In the genomic region with DNA sequence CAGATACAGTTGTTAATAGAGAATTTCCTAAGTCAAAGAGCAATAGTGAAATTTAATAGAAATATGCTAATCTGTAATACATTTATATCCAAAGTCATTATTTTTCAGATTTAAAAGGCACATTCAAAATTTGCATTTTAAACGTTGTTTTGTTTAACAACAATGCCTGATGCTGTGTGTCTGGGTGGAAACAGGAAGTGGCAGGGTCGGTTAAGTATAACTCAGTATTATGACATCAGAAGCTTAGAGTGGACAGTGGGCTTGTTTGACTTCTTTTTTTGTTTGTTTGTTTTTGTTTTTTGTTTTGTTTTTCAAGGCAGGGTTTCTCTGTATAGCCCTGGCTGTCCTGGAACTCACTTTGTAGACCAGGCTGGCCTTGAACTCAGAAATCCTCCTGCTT, we compare ENCODE assay signal across 22 mouse cellular contexts.
A peak's percentile ranks its signal among the peaks of the same experiment; 100 is the strongest.
DNase-seq lines count a peak whose midpoint lies in the region; ATAC-seq lines count a peak whose summit lies in the region.
"Had no signal": no experiment of that assay in that cellular context is flagged by ENCODE, and none has a peak within 500 bp of the region (broad histone marks: within the 10 kb centered on the region; RNA-seq: fewer than 3 reads in every experiment).

No protein-coding gene starts in this region.

- H3K27me3 ChIP-seq in splenic B cell, adult 2 months (ENCODE audit: control insufficient read depth, insufficient read depth, low read length, poor library complexity, severe bottlenecking) = no peaks in the 10 kb centered on the region
- H3K27me3 ChIP-seq: forebrain, embryonic 13.5 days; hindbrain, embryonic 12.5 days had no signal

- H3K36me3 ChIP-seq in splenic B cell, adult 2 months (ENCODE audit: control insufficient read depth, insufficient read depth, low read length, poor library complexity, severe bottlenecking) = no peaks in the 10 kb centered on the region
- H3K36me3 ChIP-seq: embryonic facial prominence, embryonic 10.5 days; heart, embryonic 10.5 days; hindbrain, embryonic 12.5 days had no signal

- ATAC-seq in CD4-positive, CD25-positive, alpha-beta regulatory T cell, adult 4 months = peak; percentile 28
- ATAC-seq: forebrain, embryonic 13.5 days; forebrain, postnatal 0 days; hindbrain, postnatal 0 days; intestine, embryonic 16.5 days had no signal

- peak; percentile 40 for DNase-seq in heart, adult 11 months
- no peak for DNase-seq in heart, adult 18-20 months
- DNase-seq in induced T-regulatory cell, adult 2 months (ENCODE audit: low read depth) = peak; percentile 46
- DNase-seq in splenic B cell, adult 2 months (ENCODE audit: low read depth, low spot score) = peak; percentile 59
- DNase-seq in Muller cell, postnatal 12 days (ENCODE audit: inconsistent ontology term) = no peak
- no peak for DNase-seq in embryo, embryonic 10 days (ENCODE audit: low spot score)
- DNase-seq in ovary, postnatal 14 days (ENCODE audit: low spot score) = no peak
- DNase-seq: adrenal gland, postnatal 10 days; cerebellum, adult 11-12 months; cerebellum, adult 9-10 months; cerebellum, postnatal 25 days; forebrain, postnatal 0 days; gastrocnemius, postnatal 25 days; heart, postnatal 10 days; heart, postnatal 4 days had no signal

Comparison
In these comparisons a context has a peak if more than half of its experiments do, and no peak if none do; other contexts are left out.
1. DNase-seq: peak in heart, adult 11 months (single experiment), induced T-regulatory cell, adult 2 months (single experiment) and splenic B cell, adult 2 months (single experiment); none in heart, adult 18-20 months (0 of 2), Muller cell, postnatal 12 days (single experiment), embryo, embryonic 10 days (single experiment) and ovary, postnatal 14 days (single experiment).